Mouse (Mus musculus) left cerebral cortex, postnatal 14 days (tissue): Measurements from ENCODE around the gene Mylip. TPM values are rescaled to one million over a fixed set of nuclear protein-coding genes. Genes with fewer than 3 reads are reported as not detected.

Source experiments
- DNase-seq, 2 experiments: peaks; one replicate each; pipeline ENCODE4 v3.0.0; 2021 to 2022; ENCODE audit warnings: low spot score in 2 of 2, mixed read lengths in 1 of 2
- intact Hi-C: fragments of 180-260 bp; cut with DNase I; formaldehyde crosslinking; loops from one replicate; pipeline ENCODE4 v1.15.1; 2025
- total RNA-seq, 2 experiments: library from RNA; stranded (reverse); gene quantifications; 2 replicates each; pipeline ENCODE4 v1.2.3; 2021

Gene Mylip
- total RNA-seq, 2 experiments from 2014 or later: 26.4 to 30.8 TPM

GRCm38 (mm10) chr13:45388889-45389288, 653 bp upstream of the Mylip start:
- intact Hi-C loops: no loop called here

DNA sequence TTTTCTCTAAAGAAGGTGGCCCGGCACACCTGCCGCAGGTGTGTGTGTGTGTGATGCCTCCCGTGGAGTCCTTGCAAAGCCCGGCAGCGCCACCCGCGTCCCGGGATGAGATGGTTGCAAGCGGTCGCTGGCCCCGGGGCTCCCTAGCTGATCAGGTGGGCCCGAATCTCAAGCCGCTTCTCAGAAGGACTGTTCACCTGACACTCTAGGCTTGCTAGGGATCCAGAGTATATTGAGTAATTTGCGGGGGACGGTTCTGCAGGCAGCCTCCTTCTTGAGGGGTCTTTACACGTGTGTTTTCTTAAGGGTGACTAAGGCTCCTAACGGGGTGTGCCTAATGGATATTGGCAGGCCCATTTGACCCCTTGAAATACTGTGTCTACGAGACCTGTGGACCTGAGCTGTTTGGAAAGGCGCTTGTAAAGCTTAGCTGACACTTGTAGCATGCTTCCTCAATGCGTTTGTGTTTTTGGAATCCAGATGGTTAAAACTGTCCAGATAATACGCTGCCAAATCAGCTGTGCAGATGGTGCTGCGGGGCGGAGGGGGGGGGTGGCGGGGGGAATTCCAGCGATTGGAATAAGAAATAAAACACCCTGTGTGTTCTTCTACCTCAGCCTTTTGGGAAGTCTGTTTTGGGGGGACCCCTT, 895 bp downstream of the Mylip start:
- intact Hi-C loops: loop anchor here (2.0 to 5.0 kb wide), 2 partner anchors 52 to 358 kb away; no protein-coding TSS in a partner anchor
- peak in 1 of 2 experiments; percentile 38 for DNase-seq

More at GRCm38 (mm10) chr13:45388889-45389288, 653 bp upstream of the Mylip start:
- DNase-seq: no peak

DNA sequence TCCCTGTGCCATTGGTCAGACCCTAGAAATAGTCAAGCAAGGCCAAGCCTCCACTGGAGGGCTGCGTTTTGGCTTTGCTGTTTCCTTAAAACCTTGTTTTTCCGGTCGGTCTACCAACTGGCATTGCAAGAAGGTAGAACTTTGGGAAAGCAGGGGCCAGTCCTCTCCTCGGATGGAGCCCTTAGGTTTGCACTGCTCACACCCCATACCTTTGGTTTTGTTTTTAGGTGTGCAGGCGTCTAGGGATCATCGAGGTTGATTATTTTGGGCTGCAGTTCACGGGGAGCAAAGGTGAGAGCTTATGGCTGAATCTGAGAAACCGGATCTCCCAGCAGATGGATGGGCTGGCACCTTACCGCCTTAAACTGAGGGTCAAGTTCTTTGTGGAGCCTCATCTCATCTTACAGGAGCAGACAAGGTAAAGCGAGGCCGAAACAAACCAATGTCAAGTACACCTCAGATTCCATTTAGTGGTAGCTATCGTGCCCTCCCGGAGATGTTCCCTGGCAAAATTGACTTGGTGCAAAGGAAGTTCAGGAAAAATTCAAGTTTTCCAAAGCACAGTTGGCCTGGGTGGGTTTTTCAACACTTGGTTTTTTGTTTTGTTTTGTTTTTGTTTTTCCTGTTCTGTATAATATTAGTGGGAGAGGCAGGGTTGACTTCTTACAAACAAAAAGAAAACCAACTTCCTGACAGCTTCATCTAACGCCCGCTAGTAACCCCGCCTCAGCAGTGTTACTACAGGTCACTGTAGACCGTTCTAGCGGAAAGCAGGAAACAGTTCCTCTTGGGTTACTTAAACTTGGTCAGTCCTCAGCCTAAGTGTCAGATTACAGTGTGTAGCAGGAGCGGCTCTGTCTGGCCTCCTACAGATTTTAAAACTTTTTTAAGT, 1.7 kb downstream of the Mylip start:
- no peak for DNase-seq
- intact Hi-C loops: loop anchor here (2.0 to 5.0 kb wide), 2 partner anchors 52 to 359 kb away; no protein-coding TSS in a partner anchor

GRCm38 (mm10) chr13:45391854-45392454, 2.4 kb downstream of the Mylip start:
- peak in 1 of 2 experiments; percentile 52 for DNase-seq
- intact Hi-C loops: loop anchor here (2.0 to 5.0 kb wide), 2 partner anchors 51 to 360 kb away; no protein-coding TSS in a partner anchor

- intact Hi-C loops: loop anchor here (5.0 kb wide), 1 partner anchor 362 kb away; no protein-coding TSS in a partner anchor
- no peak for DNase-seq
These were observed 4.8 kb downstream of the Mylip start for GRCm38 (mm10) chr13:45394221-45394768.

DNA sequence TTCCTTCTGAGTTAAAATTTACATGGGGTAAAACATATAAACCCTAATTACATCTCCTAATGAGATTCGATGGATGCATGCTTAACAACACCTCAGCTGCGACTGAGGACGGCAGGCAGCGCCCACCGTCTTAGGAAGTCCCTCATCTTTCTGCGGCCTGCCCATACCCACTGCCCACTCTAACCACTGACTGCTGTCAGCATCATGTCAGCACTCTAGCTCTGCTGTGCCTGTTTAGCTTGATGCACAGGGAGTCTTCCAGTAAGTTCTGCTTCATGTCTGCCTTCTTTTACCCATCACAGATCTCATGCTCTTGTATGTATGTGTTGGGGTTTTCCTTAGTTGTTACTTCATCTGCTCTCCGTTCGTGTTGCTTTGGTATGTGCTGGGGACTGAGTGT, 7.2 kb downstream of the Mylip start:
- DNase-seq: no peak

GRCm38 (mm10) chr13:45397240-45397639, 7.7 kb downstream of the Mylip start:
- intact Hi-C loops: no loop called here
- no peak for DNase-seq

More for the DNA sequence above, 7.2 kb downstream of the Mylip start:
- intact Hi-C loops: no loop called here

DNA sequence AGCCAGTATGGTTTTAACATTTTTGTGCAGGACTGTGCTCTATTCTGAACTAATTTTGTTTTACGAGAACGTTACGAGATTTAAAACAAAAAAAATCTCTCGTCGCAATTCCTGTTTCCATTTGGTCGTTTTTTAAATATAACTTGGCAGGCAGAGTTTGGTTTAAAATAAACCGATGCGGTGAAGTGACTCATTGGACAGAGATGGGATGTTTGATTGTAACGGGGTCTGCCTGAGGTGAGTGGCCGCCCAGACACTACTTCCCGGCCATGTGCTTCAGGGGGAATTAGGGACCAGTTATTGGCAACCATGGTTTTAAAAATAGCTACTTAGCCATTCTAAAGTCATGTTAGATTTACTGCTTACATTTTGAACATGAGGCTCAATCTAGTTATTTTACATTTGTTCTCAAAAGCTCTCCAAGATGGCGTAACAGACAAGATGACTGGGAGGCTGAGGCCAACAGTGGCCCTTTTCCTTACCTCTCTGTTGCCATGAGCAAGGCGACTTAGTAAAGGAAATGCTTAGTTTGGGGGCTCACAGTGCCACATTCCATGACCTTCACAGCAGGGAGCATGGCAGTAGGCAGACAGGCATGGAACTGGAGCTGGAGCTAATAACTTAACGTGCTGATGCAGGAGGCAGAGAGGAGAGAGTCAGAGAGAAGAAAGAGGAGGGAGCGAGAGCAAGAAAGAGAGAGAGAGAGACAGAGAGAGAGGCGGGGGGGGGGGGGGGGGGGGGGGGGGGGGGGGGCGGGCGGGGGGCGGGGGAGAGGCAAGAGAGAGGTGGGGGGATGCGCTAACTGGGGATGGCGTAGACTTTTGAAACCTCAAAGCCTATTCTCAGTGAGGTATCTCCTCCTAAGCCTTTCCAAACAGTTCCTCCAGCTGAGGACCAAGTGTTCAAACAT, 8.6 kb downstream of the Mylip start:
- no peak for DNase-seq
- intact Hi-C loops: no loop called here

DNA sequence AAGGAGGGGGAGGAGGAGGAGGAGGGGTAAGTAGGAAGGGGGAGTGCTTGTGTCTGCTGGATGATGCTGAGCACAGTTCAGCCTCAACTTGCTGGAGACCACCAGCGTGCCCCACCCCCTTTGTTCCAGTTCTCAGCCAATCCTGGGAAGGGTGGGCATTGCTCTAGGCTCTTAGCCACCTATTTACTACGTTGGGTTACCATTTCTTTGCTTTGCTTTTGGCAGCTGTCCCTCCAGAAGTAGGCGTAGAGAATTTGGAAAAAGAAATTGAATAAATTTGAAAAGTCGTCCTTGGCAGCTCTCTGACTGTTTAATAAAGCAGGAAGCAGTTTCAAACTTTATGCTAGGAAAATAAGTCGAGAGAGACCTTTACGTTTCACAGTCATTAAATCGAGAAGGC, 11.2 kb downstream of the Mylip start:
- intact Hi-C loops: no loop called here
- peak in 1 of 2 experiments; percentile 49 for DNase-seq

GRCm38 (mm10) chr13:45401816-45402215, 12.3 kb downstream of the Mylip start:
- intact Hi-C loops: no loop called here
- no peak for DNase-seq

GRCm38 (mm10) chr13:45402316-45403039, 12.9 kb downstream of the Mylip start:
- no peak for DNase-seq
- intact Hi-C loops: no loop called here

DNA sequence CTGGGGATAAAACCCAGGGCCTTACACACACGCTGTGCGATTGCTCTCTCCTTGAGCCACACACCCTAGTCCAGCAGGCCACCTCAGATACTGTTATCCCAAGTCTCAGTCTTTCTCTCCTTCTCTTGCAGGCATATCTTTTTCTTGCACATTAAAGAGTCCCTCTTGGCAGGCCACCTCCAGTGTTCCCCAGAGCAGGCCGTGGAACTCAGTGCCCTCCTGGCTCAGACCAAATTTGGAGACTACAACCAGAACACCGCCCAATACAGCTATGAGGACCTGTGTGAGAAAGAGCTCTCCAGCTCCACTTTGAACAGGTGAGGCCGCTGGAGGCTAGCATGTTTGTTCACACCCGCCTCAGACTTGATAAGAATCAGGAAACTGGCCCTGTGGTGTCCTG, 14.7 kb downstream of the Mylip start:
- intact Hi-C loops: no loop called here
- DNase-seq: no peak

DNA sequence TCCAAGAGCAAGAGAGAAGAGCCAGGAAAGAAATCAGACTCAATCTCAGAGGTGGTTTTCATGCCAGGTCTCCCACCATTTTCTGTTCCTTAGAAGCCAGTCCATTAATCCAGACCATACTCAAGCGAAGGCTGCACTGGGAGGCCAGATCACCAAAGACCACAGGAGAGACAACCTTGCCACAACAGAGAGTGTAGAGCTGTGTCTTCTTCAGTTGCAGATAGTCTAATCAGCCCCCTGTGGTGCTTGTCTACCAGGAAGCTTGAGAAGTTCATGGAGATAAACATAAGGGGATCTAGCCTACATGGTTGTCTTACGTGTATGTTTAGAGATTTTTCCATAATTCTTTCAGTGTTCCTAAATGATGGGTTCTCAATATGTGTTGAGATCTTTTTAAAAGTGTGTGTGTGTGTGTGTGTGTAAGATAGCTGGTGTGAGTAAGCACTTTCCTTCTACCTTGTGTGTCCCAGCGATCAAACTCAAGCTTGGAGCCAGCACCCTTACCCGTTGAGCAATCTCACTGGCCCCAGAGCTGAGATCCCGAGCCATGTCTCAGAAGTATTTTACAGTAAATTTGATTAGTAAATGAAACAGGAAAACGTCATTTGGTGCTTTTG, 15.8 kb downstream of the Mylip start:
- no peak for DNase-seq
- intact Hi-C loops: no loop called here

DNA sequence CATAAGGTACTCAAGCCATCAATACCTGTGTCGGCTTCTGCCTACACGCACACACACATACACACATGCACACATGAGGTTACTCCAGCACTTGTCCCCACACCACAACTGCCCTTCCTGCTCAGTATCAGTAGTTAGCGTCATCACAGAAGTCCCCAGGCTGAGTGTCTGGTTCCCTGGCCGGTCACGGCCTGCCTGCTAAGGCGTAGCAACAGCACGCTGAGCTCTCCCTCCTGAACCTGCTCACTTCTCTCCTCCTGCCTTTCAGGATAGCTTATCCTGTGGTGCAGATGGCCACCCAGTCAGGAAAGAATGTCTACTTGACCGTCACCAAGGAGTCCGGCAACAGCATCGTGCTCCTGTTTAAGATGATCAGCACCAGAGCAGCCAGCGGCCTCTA, 16.7 kb downstream of the Mylip start:
- intact Hi-C loops: no loop called here
- DNase-seq: no peak

DNA sequence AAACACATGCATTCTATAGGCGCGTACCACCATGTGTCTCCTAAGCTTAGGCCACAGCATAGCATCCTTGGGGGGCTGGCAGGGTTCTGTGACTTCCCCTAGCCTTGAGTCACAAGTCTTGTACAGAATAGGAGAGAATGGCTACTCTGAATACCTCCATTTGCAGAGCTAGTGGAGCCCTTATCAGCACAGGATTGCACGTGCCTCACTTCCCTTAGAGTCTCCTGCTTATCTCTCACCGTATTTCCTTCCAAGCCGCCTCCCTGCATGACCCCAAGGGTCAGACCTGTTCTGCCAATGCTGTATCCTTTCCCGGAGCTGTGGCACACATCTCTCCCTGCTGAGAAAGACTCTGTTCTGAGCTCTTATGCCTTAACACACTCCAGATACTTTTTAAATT, 17.2 kb downstream of the Mylip start:
- intact Hi-C loops: no loop called here
- DNase-seq: no peak

DNA sequence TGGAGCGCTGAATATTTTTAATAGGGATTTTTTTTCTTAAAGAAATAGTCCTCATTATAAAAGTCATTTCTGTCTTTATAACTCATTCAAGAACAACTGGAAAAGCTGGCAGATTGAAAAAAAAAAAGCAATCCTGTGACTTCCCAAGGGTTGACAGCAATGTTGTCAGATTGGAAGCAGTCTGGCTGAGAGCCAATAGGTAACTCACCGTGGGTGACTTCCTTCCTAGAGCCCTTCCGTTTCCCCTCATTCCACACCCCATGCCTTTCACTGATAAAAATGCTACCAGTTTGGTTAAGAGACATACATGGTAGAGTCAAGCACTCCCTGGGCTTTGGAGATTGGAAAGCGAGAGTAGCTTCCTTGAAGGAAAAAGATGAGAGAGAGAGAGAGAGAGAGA, 21.4 kb downstream of the Mylip start:
- intact Hi-C loops: no loop called here
- no peak for DNase-seq

DNA sequence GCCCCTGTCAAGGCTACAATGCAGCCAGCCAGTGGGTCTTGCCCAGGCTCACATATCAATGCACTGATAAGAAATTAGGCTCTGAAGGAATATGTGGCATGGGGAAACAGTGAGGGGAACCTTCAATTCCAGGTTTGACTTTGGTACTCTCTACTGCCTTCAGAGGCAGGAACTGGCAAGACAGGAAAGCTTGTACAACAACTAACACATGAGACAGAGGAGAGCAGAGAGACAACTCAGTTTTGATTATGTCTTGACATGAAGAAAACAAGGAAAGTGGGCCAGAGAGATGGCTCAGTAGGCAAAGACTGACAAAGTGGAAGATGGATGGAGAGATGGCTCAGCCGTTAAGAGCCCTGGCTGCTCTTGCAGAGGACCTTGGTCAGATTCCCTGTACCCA, 23.5 kb downstream of the Mylip start:
- DNase-seq: no peak
- intact Hi-C loops: no loop called here

GRCm38 (mm10) chr13:45414031-45414430, 24.5 kb downstream of the Mylip start:
- no peak for DNase-seq
- intact Hi-C loops: no loop called here
